Mouse (Mus musculus) lung, embryonic 16.5 days (tissue): ENCODE data around the gene Pakap. TPM values are rescaled to one million over a fixed set of nuclear protein-coding genes. Genes with fewer than 3 reads are reported as not detected.
A peak's percentile ranks its signal among the peaks of the same experiment; 100 is the strongest.

Source experiments
- ATAC-seq: fragments of 200-750 bp; cut with Nextera tagmentation; 2 replicates; pipeline ENCODE4 v1.8.0; 2017; ENCODE audit warnings: low read depth, mild to moderate bottlenecking, moderate library complexity
- H3K27ac ChIP-seq: fragments of 300-500 bp; sonication (generic); 2 replicates; pipeline ENCODE4 v1.5.1; 2014; ENCODE audit warnings: mild to moderate bottlenecking, control low read depth, low read length
- H3K27me3 ChIP-seq: fragments of 300-500 bp; sonication (generic); 2 replicates; pipeline ENCODE4 v1.6.1; 2014; ENCODE audit warnings: low read depth, low read length, mixed read lengths; ENCODE audit not compliant: control insufficient read depth, insufficient read depth
- H3K36me3 ChIP-seq: fragments of 300-500 bp; sonication (generic); 2 replicates; pipeline ENCODE4 v1.6.1; 2014; ENCODE audit warnings: low read length; ENCODE audit not compliant: control insufficient read depth, insufficient read depth
- H3K4me1 ChIP-seq: fragments of 300-500 bp; sonication (generic); replicated peaks from 2 replicates; pipeline ENCODE4 v1.6.1; 2014; ENCODE audit warnings: low read length, mixed read lengths; ENCODE audit not compliant: control insufficient read depth, insufficient read depth
- H3K4me2 ChIP-seq: fragments of 300-500 bp; sonication (generic); 2 replicates; pipeline ENCODE4 v1.6.1; 2014; ENCODE audit warnings: low read depth, low read length, control low read depth
- H3K4me3 ChIP-seq: fragments of 300-500 bp; sonication (generic); 2 replicates; pipeline ENCODE4 v1.5.1; 2014; ENCODE audit warnings: mild to moderate bottlenecking, low read length, control low read depth
- H3K9ac ChIP-seq: fragments of 300-500 bp; sonication (generic); 2 replicates; pipeline ENCODE4 v1.6.1; 2014; ENCODE audit warnings: low read length, control low read depth
- H3K9me3 ChIP-seq: fragments of 300-500 bp; sonication (generic); 2 replicates; pipeline ENCODE4 v1.6.1; 2016; ENCODE audit warnings: low read length; ENCODE audit not compliant: control insufficient read depth
- WGBS: fragments of 180-500 bp; shearing (Covaris S2); extraction: QIAGEN DNeasy Blood & Tissue Kit; methylation state at CpG from one replicate; pipeline ENCODE4 v1.1.7; 2014; 5-methylcytosine and 5-hydroxymethylcytosine counted together
- polyA plus RNA-seq: library from polyadenylated mRNA; unstranded; fragments of >200 nt; fragmentation: Nextera tagmentation; extraction: Ambion mirVana; gene quantifications from 2 replicates; pipeline ENCODE4 v1.2.1, GENCODE M21; 2015

The Pakap gene
- polyA plus RNA-seq, 1 experiment from 2014 or later = 50.0 TPM

DNA sequence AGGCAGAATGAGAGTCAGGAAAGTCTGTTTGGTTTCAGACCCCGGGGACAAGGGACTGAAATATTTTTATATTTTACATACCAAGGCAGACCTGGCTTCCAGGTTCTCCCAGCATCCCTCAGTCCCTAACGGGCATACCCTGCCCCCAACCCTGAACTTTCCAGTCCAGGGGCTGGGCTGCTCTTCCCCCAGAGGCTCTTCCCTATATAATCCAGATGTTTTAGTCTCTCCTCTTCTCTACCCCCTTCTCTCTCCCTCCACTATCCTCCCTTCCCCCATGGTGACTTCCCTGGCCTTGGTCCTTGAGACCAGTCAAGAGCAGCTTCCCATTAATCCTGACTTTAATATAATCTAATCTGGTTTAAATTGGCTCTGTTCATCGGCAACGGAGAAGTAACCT lies 212.4 kb downstream of the Pakap start:
- no peaks in the 10 kb centered on the region for H3K9me3 ChIP-seq
- H3K4me3 ChIP-seq = no peak overlapping the region
- no peak for ATAC-seq
- H3K9ac ChIP-seq = no peak overlapping the region
- peaks cover 33% of the 10 kb centered on the region for H3K4me1 ChIP-seq
- H3K36me3 ChIP-seq = no peaks in the 10 kb centered on the region
- H3K27ac ChIP-seq = no peak overlapping the region
- no peak overlapping the region for H3K4me2 ChIP-seq
- H3K27me3 ChIP-seq = no peaks in the 10 kb centered on the region
- WGBS = 44% methylated on average over 4 of the region's 4 CpGs

GRCm38 (mm10) chr4:57780833-57781641 lies 213.1 kb downstream of the Pakap start:
- H3K4me2 ChIP-seq = no peak overlapping the region
- WGBS = 25% methylated on average over 20 of the region's 20 CpGs

DNA sequence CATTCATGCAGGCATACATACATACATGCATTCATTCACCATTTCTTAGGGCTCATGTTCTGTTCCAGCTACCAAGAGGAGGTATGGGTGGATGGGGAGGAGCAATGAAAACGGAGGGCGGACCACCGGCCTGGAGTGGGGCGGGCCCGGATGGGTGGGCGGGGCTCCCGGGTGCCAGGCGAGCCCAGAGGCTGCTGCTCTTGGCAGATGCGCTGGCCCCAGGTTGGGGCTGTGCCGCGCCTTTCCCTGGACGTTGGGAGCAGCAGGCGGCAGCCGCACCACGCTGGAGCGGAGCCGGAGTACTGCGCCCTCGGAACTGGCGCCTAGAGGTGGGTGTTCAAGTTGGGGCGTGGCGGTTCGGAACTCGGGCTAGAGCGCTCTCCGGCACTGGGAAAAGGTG lies 214.0 kb downstream of the Pakap start:
- peak overlapping the region; percentile 87 for H3K4me2 ChIP-seq
- no peaks in the 10 kb centered on the region for H3K9me3 ChIP-seq
- ATAC-seq = peak; percentile 93
- no peak overlapping the region for H3K27ac ChIP-seq
- no peaks in the 10 kb centered on the region for H3K36me3 ChIP-seq
- WGBS = under 1% methylated on average over 26 of the region's 26 CpGs
- H3K9ac ChIP-seq = peak overlapping the region; percentile 69
- H3K27me3 ChIP-seq = no peaks in the 10 kb centered on the region
- peaks cover 33% of the 10 kb centered on the region for H3K4me1 ChIP-seq
- peak overlapping the region; percentile 58 for H3K4me3 ChIP-seq

More at GRCm38 (mm10) chr4:57780833-57781641, 213.1 kb downstream of the Pakap start:
- Histone ChIP-seq H3K9me3 (no peaks in the 10 kb centered on the region), H3K4me3 (no peak overlapping the region), H3K27ac (no peak overlapping the region), H3K9ac (0 out of 2 replicates have a peak overlapping the region, but pooled peaks have one; percentile 16), H3K36me3 (no peaks in the 10 kb centered on the region), H3K27me3 (no peaks in the 10 kb centered on the region), H3K4me1 (peaks cover 33% of the 10 kb centered on the region)
- ATAC-seq = no peak

- no peaks in the 10 kb centered on the region for H3K36me3 ChIP-seq
- no peaks in the 10 kb centered on the region for H3K27me3 ChIP-seq
- peaks cover 33% of the 10 kb centered on the region for H3K4me1 ChIP-seq
- H3K4me2 ChIP-seq = peak overlapping the region; percentile 87
- peak overlapping the region; percentile 58 for H3K4me3 ChIP-seq
- no peaks in the 10 kb centered on the region for H3K9me3 ChIP-seq
- peak overlapping the region; percentile 69 for H3K9ac ChIP-seq
- H3K27ac ChIP-seq = no peak overlapping the region; the same call in 1 of the 2 replicates
- WGBS = 10% methylated on average over 33 of the region's 33 CpGs
- ATAC-seq = peak; percentile 26; the same call in 1 of the 2 replicates
Observed at GRCm38 (mm10) chr4:57782549-57783390, 214.8 kb downstream of the Pakap start.

DNA sequence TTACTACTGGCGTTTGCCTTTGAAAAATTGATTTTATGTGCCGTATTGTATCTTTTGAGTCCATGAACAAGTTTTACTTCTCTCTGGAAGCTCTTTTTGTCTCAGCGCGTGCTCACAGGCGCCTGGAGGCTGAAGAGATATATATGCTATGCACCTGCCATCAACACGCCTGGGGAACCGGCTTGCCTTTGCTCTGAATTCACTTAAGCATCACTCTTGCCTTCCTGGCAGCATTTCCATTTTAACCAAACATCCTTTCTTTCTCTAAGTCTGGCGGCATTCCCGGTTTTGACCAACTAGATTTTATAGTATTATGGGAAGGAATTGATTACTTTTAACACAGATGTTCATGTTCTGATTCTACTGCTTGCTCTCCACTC lies 215.4 kb downstream of the Pakap start:
- H3K27me3 ChIP-seq = no peaks in the 10 kb centered on the region
- H3K9me3 ChIP-seq = no peaks in the 10 kb centered on the region
- H3K9ac ChIP-seq = no peak overlapping the region; the same call in 1 of the 2 replicates
- H3K4me3 ChIP-seq = peak overlapping the region; percentile 58
- ATAC-seq = no peak
- peak overlapping the region; percentile 87 for H3K4me2 ChIP-seq
- no peak overlapping the region; the same call in 1 of the 2 replicates for H3K27ac ChIP-seq
- 24% methylated on average over 9 of the region's 9 CpGs for WGBS
- peaks cover 33% of the 10 kb centered on the region for H3K4me1 ChIP-seq
- H3K36me3 ChIP-seq = no peaks in the 10 kb centered on the region

DNA sequence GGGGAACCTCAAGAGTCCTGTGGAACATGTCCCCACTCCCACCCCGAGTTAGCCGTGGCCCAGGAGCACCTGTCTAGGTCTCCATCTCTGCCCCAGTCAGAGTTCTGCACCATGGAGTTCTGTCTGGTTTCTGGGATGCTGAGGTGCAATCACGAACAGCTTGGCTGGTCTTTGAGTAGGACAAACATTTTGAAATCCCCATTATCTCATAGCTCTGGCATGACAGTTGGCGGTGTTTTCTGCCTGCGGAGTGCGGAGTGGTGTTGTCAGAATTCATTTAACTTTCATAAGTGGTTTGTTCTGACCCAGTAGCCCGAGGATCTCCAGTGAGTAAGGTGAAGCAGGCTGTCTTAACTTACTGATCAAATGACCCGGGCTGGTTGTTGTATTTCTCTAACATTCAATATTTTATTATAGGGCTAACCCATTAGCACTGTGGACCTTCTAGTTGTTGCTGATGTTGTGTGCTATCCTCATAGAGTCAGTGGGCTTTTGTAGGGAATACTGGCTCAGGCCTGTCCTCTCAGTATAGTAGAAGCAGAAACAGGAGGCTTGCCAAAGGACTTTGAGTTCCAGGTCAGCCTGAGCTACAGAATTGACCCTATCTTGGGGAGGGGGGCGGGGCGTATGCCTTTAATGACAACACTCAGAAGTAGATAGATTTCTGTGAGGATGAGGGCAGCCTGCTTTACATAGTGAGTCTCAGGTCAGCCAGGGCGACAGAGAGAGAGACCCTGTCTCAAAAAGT lies 216.0 kb downstream of the Pakap start:
- no peak for ATAC-seq
- Histone ChIP-seq H3K4me3 (no peak overlapping the region), H3K9ac (no peak overlapping the region)

GRCm38 (mm10) chr4:57788709-57789108 lies 220.7 kb downstream of the Pakap start:
- ATAC-seq = no peak
- 55% methylated on average over 5 of the region's 5 CpGs for WGBS
- H3K4me2 ChIP-seq = no peak overlapping the region
- H3K27ac ChIP-seq = no peak overlapping the region
- no peak overlapping the region for H3K4me3 ChIP-seq
- no peaks in the 10 kb centered on the region for H3K9me3 ChIP-seq
- no peaks in the 10 kb centered on the region for H3K36me3 ChIP-seq
- peaks cover 9% of the 10 kb centered on the region for H3K4me1 ChIP-seq
- H3K27me3 ChIP-seq = no peaks in the 10 kb centered on the region
- no peak overlapping the region for H3K9ac ChIP-seq

More for the DNA sequence above, 216.0 kb downstream of the Pakap start:
- Histone ChIP-seq H3K27me3 (no peaks in the 10 kb centered on the region), H3K36me3 (no peaks in the 10 kb centered on the region), H3K9me3 (no peaks in the 10 kb centered on the region), H3K4me2 (peak overlapping the region; percentile 10; the same call in 1 of the 2 replicates), H3K4me1 (peaks cover 33% of the 10 kb centered on the region), H3K27ac (no peak overlapping the region)
- WGBS = 53% methylated on average over 11 of the region's 11 CpGs

GRCm38 (mm10) chr4:57789118-57789517 lies 221.1 kb downstream of the Pakap start:
- H3K27me3 ChIP-seq = no peaks in the 10 kb centered on the region
- H3K27ac ChIP-seq = no peak overlapping the region
- no peak overlapping the region for H3K9ac ChIP-seq
- ATAC-seq = no peak
- no peaks in the 10 kb centered on the region for H3K9me3 ChIP-seq
- peaks cover 9% of the 10 kb centered on the region for H3K4me1 ChIP-seq
- H3K36me3 ChIP-seq = no peaks in the 10 kb centered on the region
- H3K4me3 ChIP-seq = no peak overlapping the region
- no peak overlapping the region for H3K4me2 ChIP-seq
